Mouse (Mus musculus) small intestine, adult 2 months (tissue): Measurements from ENCODE around the gene Kyat3. TPM values are rescaled to one million over a fixed set of nuclear protein-coding genes. Genes with fewer than 3 reads are reported as not detected.
A peak's percentile ranks its signal among the peaks of the same experiment; 100 is the strongest.

Experiments
- H3K27ac ChIP-seq: fragments of 200-500 bp; 2 replicates; pipeline ENCODE4 v1.5.1; 2012; ENCODE audit warnings: low read depth, low read length, control low read depth, inconsistent platforms; ENCODE audit not compliant: insufficient read depth
- H3K27me3 ChIP-seq: fragments of 200-500 bp; 2 replicates; pipeline ENCODE4 v1.6.1; 2012; ENCODE audit warnings: mild to moderate bottlenecking, moderate library complexity, low read length, inconsistent platforms; ENCODE audit not compliant: control insufficient read depth, insufficient read depth
- H3K36me3 ChIP-seq: fragments of 200-500 bp; 2 replicates; pipeline ENCODE4 v1.6.1; 2012; ENCODE audit warnings: mild to moderate bottlenecking, low read length, control low read depth, inconsistent platforms; ENCODE audit not compliant: control insufficient read depth, insufficient read depth
- H3K4me1 ChIP-seq: fragments of 200-500 bp; 2 replicates; pipeline ENCODE4 v1.6.1; 2012; ENCODE audit warnings: low read length, inconsistent platforms, mixed read lengths; ENCODE audit not compliant: control insufficient read depth, insufficient read depth, insufficient read length
- H3K4me3 ChIP-seq: fragments of 200-500 bp; 2 replicates; pipeline ENCODE4 v1.5.1; 2012; ENCODE audit warnings: low read depth, mild to moderate bottlenecking, control low read depth, inconsistent platforms, low read length, moderate library complexity
- CTCF ChIP-seq: fragments of 200-500 bp; IDR thresholded peaks from 2 replicates; pipeline ENCODE4 v1.5.1; 2012; ENCODE audit warnings: low read depth, mild to moderate bottlenecking, control low read depth, inconsistent platforms, low read length, moderate library complexity, mixed read lengths; ENCODE audit not compliant: insufficient replicate concordance, insufficient read length; ENCODE audit errors: extremely low read depth
- POLR2A ChIP-seq: fragments of 200-500 bp; IDR thresholded peaks from 2 replicates; pipeline ENCODE4 v1.6.1; 2012; ENCODE audit warnings: low read depth, mild to moderate bottlenecking, control low read depth, inconsistent platforms, low read length, moderate library complexity
- WGBS: fragments of 180-500 bp; shearing (Covaris S2); methylation state at CpG from one replicate; pipeline ENCODE4 v1.1.7; 2018; 5-methylcytosine and 5-hydroxymethylcytosine counted together
- polyA plus RNA-seq: library from polyadenylated mRNA; depleted of rRNA; stranded (reverse); fragments of >200 nt; gene quantifications from 2 replicates; pipeline ENCODE4 v1.2.3, GENCODE M21; 2012; rRNA removed

The Kyat3 gene
- polyA plus RNA-seq = 0.52 and 0.55 TPM in 2 replicates

DNA sequence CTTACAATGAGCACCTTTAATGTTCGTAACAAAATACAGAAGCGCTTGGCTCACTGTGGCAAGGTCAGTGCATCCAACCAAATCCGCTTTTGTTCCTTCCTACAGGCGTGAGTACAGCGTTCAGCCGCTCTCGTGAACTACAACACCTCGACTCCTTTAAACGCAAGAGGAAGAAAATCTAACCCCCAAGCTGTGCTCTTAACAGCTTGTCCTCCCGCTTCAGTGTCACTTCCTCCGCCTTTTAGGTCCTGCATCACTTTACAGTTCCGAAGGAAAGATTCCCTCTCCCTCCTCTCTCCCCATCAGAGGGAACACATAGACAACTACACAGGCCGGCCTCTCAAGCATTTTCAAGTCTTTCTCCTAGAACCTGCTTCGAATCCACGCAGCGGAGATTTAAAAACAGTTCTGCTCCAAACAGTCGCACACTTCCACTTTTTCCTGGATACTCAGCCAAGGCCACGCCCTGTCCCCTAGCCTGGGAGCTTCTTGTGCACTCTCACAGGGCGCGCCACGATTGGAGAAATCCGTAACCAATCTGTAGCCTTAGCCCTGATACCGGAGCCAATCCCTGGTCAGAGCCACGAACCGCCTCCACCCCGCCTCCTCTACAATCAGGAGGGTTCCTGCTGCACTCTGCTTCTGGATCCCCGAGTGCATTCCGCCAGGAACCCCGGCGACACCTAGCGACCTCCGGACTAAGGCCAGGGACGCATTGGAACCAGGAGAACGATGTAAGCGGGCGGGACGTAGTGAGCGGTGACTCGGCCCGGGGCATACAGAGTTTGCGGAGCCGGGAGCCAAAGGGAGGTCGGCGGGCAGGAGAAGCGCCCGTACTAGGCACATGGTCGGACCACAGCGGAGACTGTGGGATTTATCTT is at the start of gene Kyat3:
Kyat3 (plus strand) TSS at position 610 of the 881 bp plus-strand sequence.
- H3K27ac ChIP-seq = peak within 1 kb of the TSS; percentile 82
- no peaks in the 10 kb centered on the region for H3K27me3 ChIP-seq
- peaks cover 7% of the 10 kb centered on the region for H3K4me1 ChIP-seq
- TF ChIP-seq CTCF (peak; percentile 19; the same call in 1 of the 2 replicates), POLR2A (peak; percentile 80)
- under 1% methylated on average over 48 of the region's 48 CpGs for WGBS
- peak within 1 kb of the TSS; percentile 68 for H3K4me3 ChIP-seq
- no peaks in the 10 kb centered on the region for H3K36me3 ChIP-seq

DNA sequence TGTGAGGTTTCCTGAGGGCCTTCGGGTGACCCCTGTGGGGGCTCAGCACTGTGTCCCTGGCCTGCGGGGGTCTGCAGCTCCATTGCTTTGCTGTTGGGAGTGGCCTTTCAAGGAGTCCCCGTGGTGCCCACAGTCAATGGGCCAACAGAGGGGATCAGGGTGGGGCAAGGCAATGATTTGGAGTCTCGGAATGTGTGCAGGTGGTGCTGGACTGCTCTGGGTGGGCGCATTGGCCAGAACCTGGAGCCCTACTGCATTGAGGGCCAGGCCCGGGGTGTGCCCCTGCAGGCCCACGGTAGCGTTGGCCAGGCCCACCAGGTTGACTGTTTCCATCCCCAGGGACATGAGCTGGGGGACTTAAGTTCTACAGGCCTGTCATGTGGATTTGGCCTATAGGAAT is 36.1 kb upstream of the Kyat3 start:
- WGBS = 96% methylated on average over 8 of the region's 8 CpGs
- H3K4me1 ChIP-seq = no peaks in the 10 kb centered on the region

DNA sequence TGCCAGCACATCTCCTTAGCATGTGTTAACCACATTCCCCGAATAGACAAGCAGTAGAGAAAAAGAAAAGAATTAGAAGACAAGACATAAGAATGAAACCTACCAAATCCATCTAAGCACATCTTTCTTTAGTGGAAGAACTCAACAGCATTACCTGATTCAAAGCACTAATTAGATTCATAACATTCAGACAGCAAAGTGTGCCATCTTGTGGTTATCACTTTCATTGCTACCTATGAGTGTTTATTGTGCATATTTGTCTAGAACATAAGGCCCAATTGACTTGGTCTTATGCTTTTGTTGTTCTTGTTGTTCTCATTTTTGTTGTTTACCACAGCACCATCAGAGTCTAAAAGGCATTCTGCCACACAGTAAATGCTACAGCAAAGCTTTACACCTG is 26.2 kb upstream of the Kyat3 start:
- TF ChIP-seq POLR2A (no peak), CTCF (no peak)
- H3K27me3 ChIP-seq = no peaks in the 10 kb centered on the region
- H3K4me1 ChIP-seq = no peaks in the 10 kb centered on the region
- no peaks in the 10 kb centered on the region for H3K36me3 ChIP-seq
- no peak overlapping the region for H3K4me3 ChIP-seq
- 68% methylated on average over 1 of the region's 1 CpGs for WGBS
- H3K27ac ChIP-seq = no peak overlapping the region

More for the DNA sequence above, 36.1 kb upstream of the Kyat3 start:
- H3K27me3 ChIP-seq = no peaks in the 10 kb centered on the region
- H3K27ac ChIP-seq = no peak overlapping the region
- TF ChIP-seq POLR2A (no peak), CTCF (no peak)
- no peak overlapping the region for H3K4me3 ChIP-seq
- H3K36me3 ChIP-seq = no peaks in the 10 kb centered on the region

DNA sequence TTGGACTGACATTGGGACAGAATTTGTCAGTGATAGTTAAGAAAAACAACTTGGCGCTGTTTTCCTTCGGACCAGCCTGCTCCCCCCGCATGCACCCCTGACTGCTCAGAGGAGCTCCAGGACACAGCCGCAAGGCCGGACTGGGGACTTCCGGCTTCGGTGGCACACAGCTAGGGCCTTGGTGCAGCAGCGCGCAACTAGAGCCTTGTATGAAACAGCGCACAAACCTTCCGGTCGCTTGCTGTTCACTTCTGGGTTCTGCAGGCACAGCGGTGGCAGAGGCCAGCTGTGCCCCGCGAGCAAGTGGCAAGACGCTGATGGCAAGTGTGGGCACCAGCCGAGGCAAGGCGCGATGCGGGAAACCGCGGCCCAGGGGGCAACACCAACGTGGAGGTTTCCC is 12.9 kb upstream of the Kyat3 start:
- no peak for TF ChIP-seq POLR2A
- no peak for TF ChIP-seq CTCF
- Histone ChIP-seq H3K27ac (no peak overlapping the region), H3K27me3 (no peaks in the 10 kb centered on the region), H3K4me1 (no peaks in the 10 kb centered on the region; the same call in 1 of the 2 replicates), H3K4me3 (no peak overlapping the region), H3K36me3 (no peaks in the 10 kb centered on the region)
- 72% methylated on average over 23 of the region's 23 CpGs for WGBS

DNA sequence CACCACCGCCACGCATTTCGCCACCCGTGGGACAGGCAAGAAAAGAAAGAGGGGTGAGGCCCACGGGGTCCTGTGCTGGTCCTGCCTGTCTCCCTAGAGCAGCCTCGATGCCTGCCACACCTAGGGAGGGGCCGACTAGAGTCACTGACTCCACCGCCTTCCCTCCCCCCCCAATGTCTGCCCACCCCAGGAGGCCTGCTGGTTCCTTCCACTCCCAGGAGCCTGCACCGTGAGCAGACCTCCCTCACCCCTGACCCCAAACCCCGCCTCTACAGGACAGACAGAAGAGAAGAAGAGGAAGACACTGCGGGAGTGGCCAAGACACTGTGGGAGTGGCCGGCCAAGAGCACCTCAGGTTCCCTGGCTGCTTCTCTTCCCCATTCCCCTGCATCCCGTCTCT is 12.5 kb upstream of the Kyat3 start:
- Histone ChIP-seq H3K4me1 (no peaks in the 10 kb centered on the region; the same call in 1 of the 2 replicates), H3K4me3 (no peak overlapping the region), H3K36me3 (no peaks in the 10 kb centered on the region), H3K27ac (no peak overlapping the region), H3K27me3 (no peaks in the 10 kb centered on the region)
- 39% methylated on average over 13 of the region's 13 CpGs for WGBS
- TF ChIP-seq POLR2A (no peak), CTCF (no peak)

DNA sequence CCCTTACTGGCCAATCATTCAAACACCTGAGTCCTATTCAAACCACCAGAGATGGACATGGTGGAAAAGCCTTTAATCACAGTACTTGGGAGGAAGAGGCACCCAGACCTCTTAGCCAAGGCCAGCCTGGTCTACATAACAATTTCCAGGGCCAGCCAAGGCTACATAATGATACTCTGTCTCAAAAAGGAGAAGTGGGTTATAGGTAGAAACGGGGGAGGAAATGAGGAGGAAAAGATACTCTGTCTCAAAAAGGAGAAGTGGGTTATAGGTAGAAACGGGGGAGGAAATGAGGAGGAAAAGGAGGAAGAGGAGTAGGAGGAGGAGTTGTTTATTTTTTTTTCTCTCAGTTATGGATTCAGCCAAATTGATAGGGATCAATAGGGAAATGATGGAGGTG is 4.3 kb upstream of the Kyat3 start:
- Histone ChIP-seq H3K27me3 (no peaks in the 10 kb centered on the region), H3K36me3 (no peaks in the 10 kb centered on the region), H3K27ac (no peak overlapping the region), H3K4me1 (peaks cover 4% of the 10 kb centered on the region; the same call in 1 of the 2 replicates), H3K4me3 (no peak overlapping the region)
- no peak for TF ChIP-seq CTCF
- no peak for TF ChIP-seq POLR2A
- WGBS = 68% methylated on average over 2 of the region's 2 CpGs

DNA sequence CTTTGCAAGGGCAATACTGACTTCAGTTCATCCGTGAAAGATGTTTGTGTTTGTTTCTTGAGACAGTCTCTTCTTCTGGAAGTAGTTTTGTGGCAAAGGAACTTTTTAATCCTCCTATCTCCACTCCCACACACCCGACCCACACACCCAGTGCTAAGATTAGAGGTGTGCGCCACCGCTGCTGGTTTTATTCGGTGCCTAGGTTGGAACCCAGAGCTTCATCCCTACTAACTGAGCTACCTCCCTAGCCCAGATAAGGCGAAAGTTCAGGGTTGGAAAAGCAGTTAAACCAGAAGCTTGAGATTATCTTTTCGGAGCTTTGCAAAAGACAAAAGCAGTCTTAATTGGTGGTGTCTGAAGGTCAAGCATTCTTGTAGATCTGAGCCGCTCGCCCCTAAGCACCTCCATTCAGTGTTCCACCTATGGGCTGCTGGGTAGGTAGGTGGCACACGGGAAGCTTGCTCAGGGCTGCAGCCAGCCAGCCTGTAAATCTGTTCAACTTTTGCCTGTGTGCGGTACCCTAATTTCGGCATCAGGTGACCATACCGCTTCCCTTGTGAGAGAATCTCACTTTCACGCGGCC is 647 bp downstream of the Kyat3 start:
- H3K27ac ChIP-seq = peak overlapping the region; percentile 5; the same call in 1 of the 2 replicates
- no peaks in the 10 kb centered on the region for H3K27me3 ChIP-seq
- no peaks in the 10 kb centered on the region for H3K36me3 ChIP-seq
- 20% methylated on average over 15 of the region's 15 CpGs for WGBS
- peaks cover 7% of the 10 kb centered on the region for H3K4me1 ChIP-seq
- H3K4me3 ChIP-seq = peak overlapping the region; percentile 68
- TF ChIP-seq POLR2A (no peak), CTCF (no peak)
